Mouse (Mus musculus) spleen, embryonic (tissue): ENCODE results near the gene Retsat.

Experiments used
- CTCF ChIA-PET: fragments of 350-600 bp; sonication (Branson Sonifier 250); formaldehyde crosslinking; loops from one replicate; lab custom pipeline; 2022; lab: Charles Lee

Retsat gene

GRCm38 (mm10) chr6:72658006-72658405, 59.7 kb downstream of the Retsat start:
- CTCF ChIA-PET = interaction anchor here (0.7 kb wide), 1 partner anchor 203 kb away, joined by 3 read pairs; no protein-coding TSS in a partner anchor
